Mouse (Mus musculus): ENCODE data around the gene Wipf2.

Gene Wipf2

GRCm38 (mm10) chr11:98944897-98945604 lies 81.6 kb downstream of the Wipf2 start:
- DNase-seq = no peak

- no peak for DNase-seq
Measured at GRCm38 (mm10) chr11:98945605-98945977, 82.2 kb downstream of the Wipf2 start.

- DNase-seq = no peak
Measured at GRCm38 (mm10) chr11:98947969-98948569, 84.6 kb downstream of the Wipf2 start.

GRCm38 (mm10) chr11:98949242-98949957 lies 86.0 kb downstream of the Wipf2 start:
- no peak for DNase-seq

GRCm38 (mm10) chr11:98949958-98950460 lies 86.6 kb downstream of the Wipf2 start:
- no peak for DNase-seq

- DNase-seq = no peak
Measured at GRCm38 (mm10) chr11:98950484-98950883, 87.0 kb downstream of the Wipf2 start.

GRCm38 (mm10) chr11:98951026-98951906 lies 87.8 kb downstream of the Wipf2 start:
- DNase-seq = peak; percentile 82

GRCm38 (mm10) chr11:98952111-98952510 lies 88.7 kb downstream of the Wipf2 start:
- DNase-seq = no peak

GRCm38 (mm10) chr11:98952736-98953135 lies 89.3 kb downstream of the Wipf2 start:
- no peak for DNase-seq

- no peak for DNase-seq
Measured at GRCm38 (mm10) chr11:98953361-98953760, 89.9 kb downstream of the Wipf2 start.

GRCm38 (mm10) chr11:98953835-98954320 lies 90.4 kb downstream of the Wipf2 start:
- no peak for DNase-seq

GRCm38 (mm10) chr11:98954373-98954772 lies 90.9 kb downstream of the Wipf2 start:
- DNase-seq = peak; percentile 89

Measured in lung, postnatal 14 days (tissue).